Mouse (Mus musculus) embryonic facial prominence, embryonic 14.5 days (tissue): ENCODE data around the gene Pafah1b3. TPM values are rescaled to one million over a fixed set of nuclear protein-coding genes. Genes with fewer than 3 reads are reported as not detected.

Experiments used
- ATAC-seq: fragments of 200-750 bp; cut with Nextera tagmentation; 2 replicates; pipeline ENCODE4 v1.8.0; 2017; ENCODE audit warnings: low read depth, moderate number of reproducible peaks, moderate TSS enrichment
- DNase-seq: peaks from one replicate; pipeline ENCODE4 v3.0.0-alpha.2; 2015; ENCODE audit warnings: low spot score
- H3K27ac ChIP-seq: fragments of 300-500 bp; sonication (generic); replicated peaks from 2 replicates; pipeline ENCODE4 v1.5.1; 2014; ENCODE audit warnings: low read depth, mild to moderate bottlenecking, low read length, moderate library complexity
- H3K27me3 ChIP-seq: fragments of 300-500 bp; sonication (generic); replicated peaks from 2 replicates; pipeline ENCODE4 v1.6.1; 2014; ENCODE audit warnings: low read length; ENCODE audit not compliant: control insufficient read depth, insufficient read depth
- H3K36me3 ChIP-seq: fragments of 300-500 bp; sonication (generic); 2 replicates; pipeline ENCODE4 v1.6.1; 2014; ENCODE audit warnings: low read length, mixed read lengths; ENCODE audit not compliant: control insufficient read depth, insufficient read depth
- H3K4me1 ChIP-seq: fragments of 300-500 bp; sonication (generic); 2 replicates; pipeline ENCODE4 v1.6.1; 2014; ENCODE audit warnings: antibody characterized with exemption, low read length; ENCODE audit not compliant: control insufficient read depth, insufficient read depth
- H3K4me2 ChIP-seq: fragments of 300-500 bp; sonication (generic); 2 replicates; pipeline ENCODE4 v1.6.1; 2014; ENCODE audit warnings: low read depth, mild to moderate bottlenecking, low read length, moderate library complexity, mixed read lengths
- H3K4me3 ChIP-seq: fragments of 300-500 bp; sonication (generic); 2 replicates; pipeline ENCODE4 v1.5.1; 2014; ENCODE audit warnings: low read depth, mild to moderate bottlenecking, low read length
- H3K9ac ChIP-seq: fragments of 300-500 bp; sonication (generic); 2 replicates; pipeline ENCODE4 v1.6.1; 2014; ENCODE audit warnings: low read depth, mild to moderate bottlenecking, low read length, moderate library complexity, mixed read lengths
- H3K9me3 ChIP-seq: fragments of 300-500 bp; sonication (generic); 2 replicates; pipeline ENCODE4 v1.6.1; 2016; ENCODE audit warnings: low read length; ENCODE audit not compliant: control insufficient read depth
- WGBS: fragments of 180-500 bp; shearing (Covaris S2); extraction: QIAGEN DNeasy Blood & Tissue Kit; methylation state at CpG from one replicate; pipeline ENCODE4 v1.1.7; 2014; 5-methylcytosine and 5-hydroxymethylcytosine counted together
- polyA plus RNA-seq: library from polyadenylated mRNA; unstranded; fragments of >200 nt; fragmentation: Nextera tagmentation; extraction: Ambion mirVana; gene quantifications from 2 replicates; pipeline ENCODE4 v1.2.1, GENCODE M21; 2014

Gene Pafah1b3
- polyA plus RNA-seq, 1 experiment from 2014 or later: 173 TPM

DNA sequence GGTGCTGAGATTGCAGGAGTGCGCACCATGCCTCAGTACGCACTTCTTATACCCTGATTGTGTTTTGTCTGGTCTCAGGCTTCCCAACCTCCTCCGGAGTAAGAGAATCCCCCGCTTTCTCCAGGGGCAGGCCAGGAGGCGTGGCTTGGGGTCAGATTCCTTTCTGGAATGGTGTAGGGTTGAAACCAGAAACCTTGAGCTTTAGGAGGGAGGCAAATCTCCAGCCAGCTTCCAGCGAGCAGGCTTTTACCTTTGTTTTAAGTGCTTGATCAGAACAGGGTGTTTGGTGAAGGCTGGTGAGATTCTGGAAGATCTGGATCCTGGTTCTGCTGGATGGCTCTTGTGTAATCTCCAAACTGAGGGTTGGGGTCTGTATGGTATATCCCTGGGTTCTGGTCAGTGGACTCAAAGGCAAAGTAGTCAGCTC is 24.3 kb upstream of the Pafah1b3 start:
- DNase-seq: peak; percentile 95
- H3K4me1 ChIP-seq: peaks cover 11% of the 10 kb centered on the region; the same call in 1 of the 2 replicates
- peak overlapping the region; percentile 42; the same call in 1 of the 2 replicates for H3K9ac ChIP-seq
- H3K9me3 ChIP-seq: no peaks in the 10 kb centered on the region
- peak overlapping the region; percentile 90 for H3K27ac ChIP-seq
- WGBS: 4% methylated on average over 6 of the region's 6 CpGs
- no peaks in the 10 kb centered on the region for H3K36me3 ChIP-seq
- H3K4me2 ChIP-seq: peak overlapping the region; percentile 43
- H3K4me3 ChIP-seq: peak overlapping the region; percentile 24
- peak; percentile 92 for ATAC-seq
- H3K27me3 ChIP-seq: no peaks in the 10 kb centered on the region

DNA sequence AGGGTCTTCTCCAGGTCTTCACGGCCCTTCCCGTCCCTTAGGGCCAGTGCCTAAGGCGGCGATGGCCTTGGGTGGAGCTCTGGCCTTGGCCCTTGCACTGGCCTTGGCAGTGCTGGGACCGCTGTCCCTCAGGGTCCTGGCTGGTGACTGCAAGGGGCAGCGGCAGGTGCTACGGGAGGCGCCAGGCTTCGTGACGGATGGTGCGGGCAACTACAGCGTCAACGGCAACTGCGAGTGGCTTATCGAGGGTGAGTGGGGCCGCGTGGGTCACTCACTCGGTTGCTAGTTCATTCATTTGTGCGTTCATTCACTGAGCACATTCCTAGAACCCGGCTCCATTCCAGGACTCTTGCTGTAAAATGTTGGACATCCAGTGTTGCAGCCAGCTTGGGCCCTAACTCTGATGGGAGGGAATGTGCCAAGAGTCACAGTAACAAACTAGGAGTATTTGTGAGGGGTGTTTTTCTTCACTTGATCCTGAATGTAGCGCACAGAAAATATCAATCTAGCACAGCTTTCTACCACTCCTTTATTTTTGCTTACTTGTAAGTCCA is 19.7 kb upstream of the Pafah1b3 start:
- H3K4me3 ChIP-seq: peak overlapping the region; percentile 65
- peaks cover 14% of the 10 kb centered on the region; the same call in 1 of the 2 replicates for H3K4me1 ChIP-seq
- 21% methylated on average over 21 of the region's 21 CpGs for WGBS
- peak overlapping the region; percentile 82 for H3K27ac ChIP-seq
- peaks cover 31% of the 10 kb centered on the region for H3K27me3 ChIP-seq
- no peaks in the 10 kb centered on the region for H3K36me3 ChIP-seq
- DNase-seq (no peak), ATAC-seq (no peak)
- H3K9ac ChIP-seq: peak overlapping the region; percentile 73
- H3K4me2 ChIP-seq: peak overlapping the region; percentile 80
- no peaks in the 10 kb centered on the region for H3K9me3 ChIP-seq

GRCm38 (mm10) chr7:25316532-25317445 is 19.0 kb upstream of the Pafah1b3 start, which contains the start of gene Megf8:
Gene Megf8, plus strand, starts transcription at chr7:25317164.
- peaks cover 13% of the 10 kb centered on the region; the same call in 1 of the 2 replicates for H3K4me1 ChIP-seq
- H3K27me3 ChIP-seq: peaks cover 34% of the 10 kb centered on the region
- DNase-seq: peak; percentile 100
- H3K36me3 ChIP-seq: no peaks in the 10 kb centered on the region
- ATAC-seq: peak; percentile 99
- H3K9ac ChIP-seq: peak within 1 kb of the TSS; percentile 73
- H3K9me3 ChIP-seq: no peaks in the 10 kb centered on the region
- peak within 1 kb of the TSS; percentile 65 for H3K4me3 ChIP-seq
- peak within 1 kb of the TSS; percentile 81 for H3K4me2 ChIP-seq
- H3K27ac ChIP-seq: peak within 1 kb of the TSS; percentile 82
- 2% methylated on average over 49 of the region's 52 CpGs for WGBS

DNA sequence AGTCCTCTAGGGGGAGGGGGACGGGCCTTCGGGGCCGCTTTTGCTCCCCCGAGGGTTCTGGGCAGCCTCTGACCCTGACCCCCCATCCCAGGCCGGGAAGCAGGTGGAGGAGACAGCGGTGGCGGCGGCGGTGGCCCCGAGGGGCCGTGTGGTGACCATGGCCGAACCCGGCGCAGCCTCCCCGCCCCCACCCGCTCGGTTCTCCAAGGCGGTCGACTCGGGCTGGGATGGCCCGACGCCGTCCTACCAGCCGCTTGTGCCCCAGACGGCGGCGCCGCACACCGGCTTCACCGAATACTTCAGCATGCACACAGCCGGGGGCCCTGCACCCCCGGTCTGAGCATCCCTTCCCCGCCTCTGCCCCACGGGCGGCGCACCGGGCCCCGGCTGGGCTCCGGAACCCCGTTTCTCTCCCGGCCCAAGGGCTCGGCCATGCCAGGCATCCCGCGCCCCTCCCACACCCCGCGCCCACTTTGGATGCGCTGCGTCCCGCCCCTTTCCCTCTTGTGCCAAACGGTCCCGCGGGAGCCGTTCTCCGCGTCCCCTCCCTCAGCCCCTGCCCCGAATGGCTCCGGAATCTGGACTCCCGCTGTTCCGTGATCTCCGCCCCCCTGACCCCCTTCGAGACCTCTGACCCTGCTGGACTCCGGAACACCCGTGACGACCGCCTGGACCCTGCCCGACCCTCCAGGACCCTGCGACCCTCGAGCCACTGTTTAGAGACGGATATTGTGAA is 17.7 kb upstream of the Pafah1b3 start:
- H3K9ac ChIP-seq: peak overlapping the region; percentile 63
- H3K4me3 ChIP-seq: peak overlapping the region; percentile 40
- H3K4me2 ChIP-seq: peak overlapping the region; percentile 81
- WGBS: under 1% methylated on average over 56 of the region's 69 CpGs
- H3K27me3 ChIP-seq: peaks cover 41% of the 10 kb centered on the region
- no peaks in the 10 kb centered on the region for H3K9me3 ChIP-seq
- no peak overlapping the region for H3K27ac ChIP-seq
- peaks cover 6% of the 10 kb centered on the region; the same call in 1 of the 2 replicates for H3K4me1 ChIP-seq
- no peak for DNase-seq
- ATAC-seq: no peak
- H3K36me3 ChIP-seq: no peaks in the 10 kb centered on the region

DNA sequence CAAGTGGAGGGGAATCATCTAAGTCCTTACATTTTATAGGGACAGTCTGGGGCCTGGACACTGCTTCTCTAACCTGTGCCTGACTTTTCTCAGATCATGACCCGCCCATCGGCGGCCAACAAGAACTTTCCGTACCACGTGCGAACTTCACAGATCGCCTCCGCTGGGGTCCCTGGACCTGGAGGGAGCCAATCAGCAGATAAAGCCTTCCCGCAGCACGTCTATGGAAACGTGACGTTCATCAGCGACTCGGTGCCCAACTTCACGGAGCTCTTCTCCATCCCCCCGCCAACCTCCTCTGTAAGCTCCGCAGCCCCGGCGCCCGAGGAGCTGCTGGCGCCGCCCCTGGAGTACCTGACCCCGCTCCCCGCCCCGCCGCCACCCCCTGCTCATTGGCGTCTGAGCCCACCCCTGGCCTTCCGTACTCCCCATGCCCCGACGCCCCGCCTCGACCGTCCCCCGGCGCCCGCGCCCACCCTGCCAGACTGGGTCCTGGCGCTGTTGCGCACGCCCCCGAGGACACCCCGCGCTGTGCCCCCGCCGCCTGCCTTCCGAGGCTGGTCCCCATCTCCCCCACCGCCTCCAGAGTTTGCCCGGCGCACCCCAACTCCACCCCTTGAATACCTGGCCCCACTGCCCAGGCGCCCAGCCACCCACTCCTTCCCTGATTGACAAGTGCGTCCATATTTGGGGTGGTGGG is 17.0 kb upstream of the Pafah1b3 start:
- 1% methylated on average over 25 of the region's 51 CpGs for WGBS
- Histone ChIP-seq H3K27me3 (peaks cover 41% of the 10 kb centered on the region), H3K4me2 (peak overlapping the region; percentile 81), H3K4me1 (peaks cover 6% of the 10 kb centered on the region; the same call in 1 of the 2 replicates), H3K27ac (no peak overlapping the region), H3K9ac (peak overlapping the region; percentile 63), H3K9me3 (no peaks in the 10 kb centered on the region), H3K36me3 (no peaks in the 10 kb centered on the region), H3K4me3 (peak overlapping the region; percentile 40)
- DNase-seq: no peak
- ATAC-seq: no peak

GRCm38 (mm10) chr7:25313325-25313724 is 15.5 kb upstream of the Pafah1b3 start:
- WGBS: 33% methylated on average over 7 of the region's 7 CpGs
- peaks cover 47% of the 10 kb centered on the region for H3K27me3 ChIP-seq
- no peaks in the 10 kb centered on the region for H3K9me3 ChIP-seq
- H3K27ac ChIP-seq: no peak overlapping the region
- no peak for DNase-seq
- H3K4me3 ChIP-seq: no peak overlapping the region
- H3K36me3 ChIP-seq: no peaks in the 10 kb centered on the region
- H3K4me2 ChIP-seq: no peak overlapping the region
- ATAC-seq: no peak
- no peak overlapping the region for H3K9ac ChIP-seq
- H3K4me1 ChIP-seq: peaks cover 6% of the 10 kb centered on the region; the same call in 1 of the 2 replicates

DNA sequence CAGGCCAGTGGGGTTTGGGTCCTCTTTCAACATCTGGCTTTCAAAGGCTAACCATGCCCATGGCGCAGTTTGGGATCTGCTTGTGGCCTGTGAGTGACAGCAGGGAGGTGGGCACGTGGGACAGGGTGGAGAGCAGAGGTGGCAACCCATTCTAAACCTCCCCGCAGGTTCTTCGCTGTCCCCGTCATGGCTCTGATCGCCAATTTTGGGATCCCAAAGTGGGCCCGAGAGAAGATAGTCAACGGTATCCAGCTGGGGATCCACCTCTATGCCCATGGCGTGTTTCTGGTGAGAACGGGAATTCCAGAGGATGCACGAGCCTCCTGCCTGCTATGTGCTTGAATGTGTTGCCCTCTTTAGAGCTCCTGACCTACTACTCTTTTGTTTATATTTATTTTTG is 13.4 kb upstream of the Pafah1b3 start:
- Histone ChIP-seq H3K9ac (no peak overlapping the region), H3K36me3 (no peaks in the 10 kb centered on the region), H3K27me3 (peaks cover 49% of the 10 kb centered on the region), H3K4me1 (peaks cover 7% of the 10 kb centered on the region; the same call in 1 of the 2 replicates), H3K9me3 (no peaks in the 10 kb centered on the region), H3K27ac (no peak overlapping the region), H3K4me2 (no peak overlapping the region), H3K4me3 (no peak overlapping the region)
- ATAC-seq: no peak
- 81% methylated on average over 11 of the region's 11 CpGs for WGBS
- no peak for DNase-seq

- no peaks in the 10 kb centered on the region for H3K9me3 ChIP-seq
- H3K36me3 ChIP-seq: no peaks in the 10 kb centered on the region
- no peak overlapping the region for H3K27ac ChIP-seq
- peaks cover 37% of the 10 kb centered on the region for H3K27me3 ChIP-seq
- DNase-seq (no peak), ATAC-seq (no peak)
- 81% methylated on average over 9 of the region's 9 CpGs for WGBS
- 0 out of 2 replicates have a peak, but pooled peaks cover 2% of the 10 kb centered on the region for H3K4me1 ChIP-seq
- H3K4me2 ChIP-seq: no peak overlapping the region
- H3K4me3 ChIP-seq: no peak overlapping the region
- H3K9ac ChIP-seq: no peak overlapping the region
These were observed 11.6 kb upstream of the Pafah1b3 start for GRCm38 (mm10) chr7:25309425-25309824.
